Mouse (Mus musculus): ENCODE results near the gene Camsap1.

- no peak for TF ChIP-seq CTCF (IDR thresholded peaks at IDR 0.05; ENCODE audit: control insufficient read depth, insufficient read depth, insufficient read length)
- TF ChIP-seq FOSL1 (IDR thresholded peaks at IDR 0.05; ENCODE audit: insufficient read depth, low read length, poor library complexity, severe bottlenecking): no peak
These were observed 18.9 kb upstream of the Camsap1 start for GRCm38 (mm10) chr2:26002001-26002400.

Measured in C2C12 (cell line).